Mouse (Mus musculus): Measurements from ENCODE around the gene Rhbdl2. TPM values are rescaled to one million over a fixed set of nuclear protein-coding genes. Genes with fewer than 3 reads are reported as not detected.

Gene Rhbdl2
- total RNA-seq, 2 experiments from 2014 or later, result not detected

- no peak for ATAC-seq (replicated peaks; ENCODE audit: low FRiP score, poor library complexity, severe bottlenecking)
These were observed 23.0 kb downstream of the Rhbdl2 start for GRCm38 (mm10) chr4:123810475-123811295.

GRCm38 (mm10) chr4:123812525-123812924 is 24.9 kb downstream of the Rhbdl2 start:
- no peak for ATAC-seq (replicated peaks; ENCODE audit: low FRiP score, poor library complexity, severe bottlenecking)

GRCm38 (mm10) chr4:123814030-123814501 is 26.4 kb downstream of the Rhbdl2 start:
- no peak for ATAC-seq (replicated peaks; ENCODE audit: low FRiP score, poor library complexity, severe bottlenecking)

- no peak for ATAC-seq (replicated peaks; ENCODE audit: low FRiP score, poor library complexity, severe bottlenecking)
These were observed 31.5 kb downstream of the Rhbdl2 start for GRCm38 (mm10) chr4:123819093-123819610.

DNA sequence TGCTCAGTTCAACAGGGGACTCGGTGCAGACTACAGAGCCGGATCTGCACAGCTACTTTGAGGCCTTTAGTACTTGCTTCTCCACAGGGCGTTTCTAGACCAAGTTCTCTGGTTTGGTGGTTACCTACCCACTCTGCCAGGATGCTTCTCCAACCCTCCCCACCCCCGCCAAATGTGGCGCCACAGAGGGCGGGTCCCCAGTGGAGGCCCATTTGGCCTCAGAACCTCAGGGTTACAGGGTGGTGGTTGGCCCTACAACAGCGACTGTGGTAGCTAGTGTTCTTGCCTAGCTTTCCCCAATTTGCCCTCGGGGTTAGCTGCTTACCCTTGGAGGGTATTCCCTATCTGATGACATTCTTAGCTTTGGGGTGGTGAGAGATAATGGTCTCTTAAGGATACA is 54.5 kb downstream of the Rhbdl2 start:
- ATAC-seq (replicated peaks; ENCODE audit: low FRiP score, poor library complexity, severe bottlenecking), result no peak

DNA sequence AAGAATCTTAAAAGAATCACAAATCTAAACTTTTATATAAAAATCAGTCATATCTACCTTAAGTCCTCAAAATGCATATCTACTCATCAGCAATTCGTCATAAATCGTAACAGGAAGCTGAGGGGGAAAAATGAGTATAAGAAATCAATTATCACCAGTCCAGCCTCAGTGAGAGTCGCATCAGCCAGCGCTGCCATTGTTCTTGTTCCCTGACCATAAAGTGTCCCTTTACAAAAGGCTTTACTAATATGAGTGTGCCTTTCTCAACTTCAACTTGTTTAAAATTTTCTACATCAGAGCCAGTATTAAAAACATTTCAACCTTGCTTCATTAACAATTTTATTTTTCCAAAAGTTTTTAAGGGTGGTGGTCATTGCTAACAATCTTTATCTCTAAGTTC is 69.2 kb downstream of the Rhbdl2 start:
- no peak for ATAC-seq (replicated peaks; ENCODE audit: low FRiP score, poor library complexity, severe bottlenecking)

GRCm38 (mm10) chr4:123858090-123858489 is 70.4 kb downstream of the Rhbdl2 start:
- no peak for ATAC-seq (replicated peaks; ENCODE audit: low FRiP score, poor library complexity, severe bottlenecking)

DNA sequence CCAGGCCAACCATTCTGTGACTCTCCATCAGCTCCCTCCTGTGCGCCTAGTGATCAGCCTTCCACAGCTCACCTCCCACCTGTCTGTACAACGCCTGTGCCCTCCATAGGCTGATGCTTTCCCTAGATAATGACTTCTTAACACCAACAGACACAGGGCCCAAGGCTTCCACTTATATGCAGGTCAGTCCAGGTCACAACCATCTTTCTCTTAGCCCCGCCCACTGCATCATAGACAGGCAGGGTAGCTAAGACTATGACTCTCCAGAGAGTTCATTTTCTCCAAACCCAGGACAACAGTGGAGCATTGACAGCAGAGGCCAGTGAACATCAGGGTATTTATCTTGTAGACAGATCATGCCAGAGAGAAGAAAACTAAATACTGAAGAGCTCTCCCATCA is 71.7 kb downstream of the Rhbdl2 start, which contains the start of gene 4933427I04Rik:
TSS of gene 4933427I04Rik (plus strand) at position 301 of the 400 bp plus-strand sequence.
- no peak for ATAC-seq (replicated peaks; ENCODE audit: low FRiP score, poor library complexity, severe bottlenecking)

- no peak for ATAC-seq (replicated peaks; ENCODE audit: low FRiP score, poor library complexity, severe bottlenecking)
These were observed 72.1 kb downstream of the Rhbdl2 start for GRCm38 (mm10) chr4:123859803-123860202.

DNA sequence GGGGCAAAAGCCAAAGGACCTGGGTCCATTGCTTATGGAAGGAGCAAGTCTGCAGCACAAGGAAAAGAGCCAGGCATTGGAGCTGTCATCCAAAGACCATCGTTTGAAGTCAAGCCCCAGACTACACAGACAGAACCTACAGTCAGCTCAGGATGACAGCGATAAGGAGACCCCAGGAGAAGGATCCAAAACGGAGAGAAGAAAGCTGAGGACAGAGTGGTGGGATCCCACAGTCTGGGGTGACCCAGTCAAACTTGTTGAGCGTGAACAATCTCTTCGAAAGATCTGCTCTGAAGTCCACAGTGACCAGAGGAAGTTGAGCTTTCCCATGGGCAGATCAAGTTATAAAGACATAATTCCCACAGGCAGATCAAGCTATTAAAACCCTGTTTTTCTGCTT is 72.9 kb downstream of the Rhbdl2 start:
- no peak for ATAC-seq (replicated peaks; ENCODE audit: low FRiP score, poor library complexity, severe bottlenecking)

Other genes with a start within 250 kb of the Rhbdl2 start
- gene Macf1, start 103.5 kb upstream of the Rhbdl2 start, total RNA-seq (2015; ENCODE audit: low replicate concordance), result 177 and 188 TPM in 2 replicates
- 182 and 227 TPM in 2 replicates for gene Macf1, start 103.5 kb upstream of the Rhbdl2 start, total RNA-seq (2017; ENCODE audit: low replicate concordance)
- gene Ndufs5, start 69.7 kb upstream of the Rhbdl2 start, total RNA-seq (2015; ENCODE audit: low replicate concordance), result 42.2 and 111 TPM in 2 replicates
- gene Ndufs5, start 69.7 kb upstream of the Rhbdl2 start, total RNA-seq (2017; ENCODE audit: low replicate concordance), result 30.5 TPM in 1 of 2 replicates, not detected in the other
- gene Akirin1, start 37.5 kb upstream of the Rhbdl2 start, total RNA-seq (2015; ENCODE audit: low replicate concordance), result 25.6 and 27.7 TPM in 2 replicates
- 5.9 and 20.9 TPM in 2 replicates for gene Akirin1, start 37.5 kb upstream of the Rhbdl2 start, total RNA-seq (2017; ENCODE audit: low replicate concordance)
- gene 4933427I04Rik, start 71.8 kb downstream of the Rhbdl2 start, total RNA-seq (2015; ENCODE audit: low replicate concordance), result not detected in 2 replicates
- not detected in 2 replicates for gene 4933427I04Rik, start 71.8 kb downstream of the Rhbdl2 start, total RNA-seq (2017; ENCODE audit: low replicate concordance)
- 14.4 and 43.6 TPM in 2 replicates for gene Mycbp, start 117.0 kb downstream of the Rhbdl2 start, total RNA-seq (2015; ENCODE audit: low replicate concordance)
- gene Mycbp, start 117.0 kb downstream of the Rhbdl2 start, total RNA-seq (2017; ENCODE audit: low replicate concordance), result 12.1 and 52.7 TPM in 2 replicates
- gene Rragc, start 129.6 kb downstream of the Rhbdl2 start, total RNA-seq (2015; ENCODE audit: low replicate concordance), result 7.5 and 16.2 TPM in 2 replicates
- gene Rragc, start 129.6 kb downstream of the Rhbdl2 start, total RNA-seq (2017; ENCODE audit: low replicate concordance), result 12.3 and 43.4 TPM in 2 replicates
- gene 4930535I16Rik, start 130.1 kb downstream of the Rhbdl2 start, total RNA-seq (2015; ENCODE audit: low replicate concordance), result not detected in 2 replicates
- gene 4930535I16Rik, start 130.1 kb downstream of the Rhbdl2 start, total RNA-seq (2017; ENCODE audit: low replicate concordance), result not detected in 2 replicates